Mouse (Mus musculus): ENCODE data around the gene Pmm1. TPM values are rescaled to one million over a fixed set of nuclear protein-coding genes. Genes with fewer than 3 reads are reported as not detected.
"Not testable (repeated sequence)": the region's sequence is repeated elsewhere in the genome, so short reads cannot be mapped to it uniquely, and the experiment has no call there.

Gene Pmm1
- total RNA-seq, 2 experiments from 2014 or later, result 11.9 to 21.6 TPM

- no peak for DNase-seq
These were observed 33.0 kb downstream of the Pmm1 start for GRCm38 (mm10) chr15:81927741-81928140.

GRCm38 (mm10) chr15:81926446-81926822, 34.3 kb downstream of the Pmm1 start:
- no peak for DNase-seq

GRCm38 (mm10) chr15:81925760-81926445, 34.8 kb downstream of the Pmm1 start, which contains the start of gene Polr3h:
Gene Polr3h (minus strand): TSS chr15:81926240.
- DNase-seq, result peak; percentile 97

DNA sequence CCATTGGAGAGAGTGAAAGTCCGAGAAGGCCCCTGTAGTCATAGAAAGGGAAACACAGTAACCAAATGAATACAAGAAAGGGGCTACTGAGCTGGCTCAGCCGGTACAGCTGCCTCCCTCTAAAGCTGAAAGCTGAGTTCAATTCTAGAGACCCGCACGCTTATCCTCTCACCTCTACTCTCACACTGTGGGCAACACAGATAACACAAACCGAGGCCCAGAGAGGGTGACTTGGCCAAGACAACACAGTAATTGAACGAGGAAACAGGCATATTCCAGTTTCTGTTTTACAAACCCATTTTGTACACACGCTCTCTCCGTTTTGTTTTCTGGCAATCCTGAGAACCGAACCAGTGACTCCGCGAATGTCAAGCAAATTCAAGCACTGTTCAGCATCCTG, 35.8 kb downstream of the Pmm1 start:
- DNase-seq, result no peak

DNA sequence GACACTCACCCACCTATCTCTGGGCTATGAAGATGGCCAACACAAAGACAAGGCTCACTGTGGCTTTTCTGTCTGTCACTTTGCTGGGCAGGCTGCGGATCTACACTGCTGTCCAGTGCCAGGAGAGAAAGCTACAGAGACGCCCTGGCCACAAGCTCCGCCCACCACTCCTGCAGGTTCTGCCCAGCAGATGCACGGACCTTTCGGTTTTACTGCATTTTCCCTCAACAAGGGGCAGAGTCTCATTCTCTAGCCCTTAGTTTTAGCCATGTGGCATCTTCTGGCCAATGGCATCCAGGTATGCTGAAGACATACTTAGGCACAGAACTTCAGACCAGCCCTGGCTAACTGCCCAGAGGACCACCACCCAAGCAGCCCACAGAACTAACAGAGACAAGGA, 39.5 kb downstream of the Pmm1 start:
- DNase-seq, result no peak

DNA sequence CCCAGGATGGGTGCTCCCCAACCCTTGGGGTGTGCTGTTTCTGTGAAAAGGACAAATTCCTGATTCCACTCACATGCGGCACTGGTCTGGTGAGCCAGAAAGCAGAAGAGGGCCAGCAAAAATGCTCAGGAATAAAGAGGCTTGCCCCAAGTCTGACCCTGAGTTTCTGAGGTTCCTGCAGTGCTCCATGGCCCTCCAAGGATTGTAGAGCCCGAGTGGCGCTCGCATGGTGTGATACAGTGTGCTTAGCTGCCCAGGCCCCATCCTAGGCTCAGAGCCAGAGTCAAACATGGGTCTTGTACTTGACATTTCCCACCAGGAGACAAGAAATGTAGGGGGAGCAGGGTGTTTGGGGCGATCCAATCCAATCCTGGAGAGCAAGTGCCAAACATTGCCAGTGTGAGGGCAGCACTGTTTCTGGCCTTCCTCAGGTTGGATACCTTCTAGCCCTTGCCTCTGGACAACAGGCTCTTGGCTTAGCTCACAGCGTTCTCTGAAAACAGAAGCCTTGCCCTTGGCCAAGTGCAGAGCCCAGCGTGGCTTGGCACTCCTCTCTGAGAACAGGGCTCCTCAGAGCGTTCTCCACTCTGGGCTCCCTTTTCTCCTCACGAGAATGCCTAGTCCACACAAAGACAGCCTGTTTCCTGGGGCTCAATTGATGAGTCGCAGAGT, 40.0 kb downstream of the Pmm1 start:
- DNase-seq, result no peak

- no peak for DNase-seq
These were observed 41.7 kb downstream of the Pmm1 start for GRCm38 (mm10) chr15:81919062-81919461.

- no peak for DNase-seq
These were observed 42.9 kb downstream of the Pmm1 start for GRCm38 (mm10) chr15:81917621-81918463.

- DNase-seq, result no peak
These were observed 43.5 kb downstream of the Pmm1 start for GRCm38 (mm10) chr15:81917201-81917600.

DNA sequence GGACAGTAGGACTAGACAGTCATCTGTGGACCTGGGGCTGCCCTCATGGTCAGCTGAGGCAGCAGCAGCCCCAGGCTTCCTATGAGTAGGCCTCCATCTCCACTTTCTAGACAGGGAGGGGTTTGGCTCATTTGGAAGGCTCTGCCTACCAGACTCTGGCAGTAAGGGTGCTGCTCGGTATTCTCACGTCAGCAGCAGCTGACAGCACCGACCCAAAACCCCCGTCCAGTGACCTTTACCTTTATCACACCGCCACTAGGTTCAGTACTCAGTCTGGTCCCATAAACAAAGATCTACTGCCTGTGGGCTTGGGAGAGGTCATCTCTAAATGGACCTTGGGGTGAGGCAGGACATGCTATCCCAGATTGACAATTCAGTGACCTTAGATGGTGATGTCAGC, 45.1 kb downstream of the Pmm1 start:
- DNase-seq, result no peak

- no peak for DNase-seq
These were observed 46.1 kb downstream of the Pmm1 start for GRCm38 (mm10) chr15:81914668-81915067.

- peak; percentile 66 for DNase-seq
These were observed 48.2 kb downstream of the Pmm1 start for GRCm38 (mm10) chr15:81912498-81912897.

DNA sequence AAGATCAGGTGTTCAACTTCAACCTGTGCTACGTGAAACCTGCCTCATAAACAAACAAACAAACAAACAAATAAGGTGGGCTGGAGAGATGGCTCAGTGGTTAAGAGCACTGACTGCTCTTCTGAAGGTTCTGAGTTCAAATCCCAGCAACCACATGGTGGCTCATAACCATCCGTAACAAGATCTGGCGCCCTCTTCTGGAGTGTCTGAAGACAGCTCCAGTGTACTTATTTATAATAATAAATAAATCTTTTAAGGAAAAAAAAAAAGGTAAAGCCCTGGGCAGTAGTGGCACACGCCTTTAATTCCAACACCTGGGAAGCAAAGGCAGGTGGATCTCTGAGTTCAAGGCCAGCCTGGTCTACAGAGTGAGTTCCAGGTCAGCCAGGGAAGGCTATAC, 52.0 kb downstream of the Pmm1 start:
- not testable (repeated sequence) for DNase-seq

GRCm38 (mm10) chr15:81907953-81908352, 52.8 kb downstream of the Pmm1 start:
- no peak for DNase-seq

GRCm38 (mm10) chr15:81904939-81905338, 55.8 kb downstream of the Pmm1 start:
- DNase-seq, result no peak

Other genes starting within 250 kb of the Pmm1 start
- 10 to 100 TPM; 29.1 to 29.5 TPM for gene Zc3h7b, start 215.9 kb downstream of the Pmm1 start, total RNA-seq (2021)
- 10 to 100 TPM; 18.7 to 23.1 TPM for gene Rangap1, start 215.4 kb downstream of the Pmm1 start, total RNA-seq (2021)
- gene Tef, start 158.5 kb downstream of the Pmm1 start, total RNA-seq (2021), result 100 to 1,000 TPM; 113 to 168 TPM
- gene Tob2, start 102.1 kb downstream of the Pmm1 start, total RNA-seq (2021), result 10 to 100 TPM; 47.4 to 85.8 TPM
- 10 to 100 TPM; 35.3 to 40.3 TPM for gene Phf5a, start 89.0 kb downstream of the Pmm1 start, total RNA-seq (2021)
- gene Aco2, start 88.6 kb downstream of the Pmm1 start, total RNA-seq (2021), result 1,000 to 10,000 TPM; 1,158 to 1,247 TPM
- gene Polr3h, start 34.7 kb downstream of the Pmm1 start, total RNA-seq (2021), result 1 to 10 TPM; 5.9 to 6.3 TPM
- gene Csdc2, start 24.2 kb downstream of the Pmm1 start, total RNA-seq (2021), result 1 to 10 TPM; 1.8 to 2.6 TPM
- gene 1700029P11Rik, start 19.6 kb upstream of the Pmm1 start, total RNA-seq (2021), result not detected
- 10 to 100 TPM; 20.8 to 24.9 TPM for gene Xrcc6, start 26.9 kb upstream of the Pmm1 start, total RNA-seq (2021)
- 10 to 100 TPM; 19.0 to 25.7 TPM for gene Desi1, start 72.9 kb upstream of the Pmm1 start, total RNA-seq (2021)
- 10 to 100 TPM; 44.6 to 48.5 TPM for gene Snu13, start 86.7 kb upstream of the Pmm1 start, total RNA-seq (2021)
- gene 4930407I10Rik, start 98.2 kb upstream of the Pmm1 start, total RNA-seq (2021), result not detected
- gene Mei1, start 109.1 kb upstream of the Pmm1 start, total RNA-seq (2021), result under 1 TPM; 0.08 to 0.24 TPM
- gene Ccdc134, start 167.0 kb upstream of the Pmm1 start, total RNA-seq (2021), result 10 to 100 TPM in 1 of 2 experiments, 1 to 10 TPM in 1; 8.0 to 16.5 TPM
- gene Srebf2, start 186.3 kb upstream of the Pmm1 start, total RNA-seq (2021), result 10 to 100 TPM; 12.1 to 14.1 TPM